Mouse (Mus musculus) megakaryocyte, adult 5-6 weeks (primary cell): ENCODE measurements around the gene AC170998.1. TPM values are rescaled to one million over a fixed set of nuclear protein-coding genes. Genes with fewer than 3 reads are reported as not detected.
"Not testable (repeated sequence)": the region's sequence is repeated elsewhere in the genome, so short reads cannot be mapped to it uniquely, and the experiment has no call there.

Experiments used
- ATAC-seq: 2 replicates; pipeline ENCODE4 v1.8.0; 2016; ENCODE audit warnings: mild to moderate bottlenecking, inconsistent platforms; ENCODE audit not compliant: poor library complexity, severe bottlenecking
- total RNA-seq, 2 experiments: library from RNA; stranded (forward) in 1 of 2; stranded (reverse) in 1 of 2; fragments of 153-499, 151-499 nt in 1 of 2; fragments of 221-1000, 200-1000 nt in 1 of 2; gene quantifications; 2 replicates each; pipeline versions ENCODE4 v1.2.3 to v1.2.4; 2015 to 2017

AC170998.1 gene
- total RNA-seq, 2 experiments from 2014 or later: 3.7 to 8.8 TPM

DNA sequence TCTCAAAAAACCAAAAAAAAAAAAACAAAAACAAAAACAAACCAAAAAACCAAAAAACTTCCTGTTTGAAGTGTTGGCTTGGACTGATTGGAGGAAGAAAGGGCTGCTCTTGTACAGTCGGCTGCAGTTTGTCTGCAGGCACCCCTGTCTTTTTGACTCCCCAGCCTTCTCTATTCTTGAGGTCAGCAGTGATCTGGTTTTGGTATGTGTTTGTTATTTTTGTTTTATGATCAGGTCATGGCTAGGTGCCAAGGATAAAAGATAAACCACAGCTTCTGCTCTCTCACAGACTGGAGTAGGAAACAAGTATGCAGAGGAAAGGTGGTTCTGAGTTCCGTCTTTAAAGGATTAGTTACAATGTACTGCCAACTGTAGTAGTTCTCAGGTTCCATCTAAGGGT is 23.2 kb upstream of the AC170998.1 start:
- ATAC-seq: no peak

DNA sequence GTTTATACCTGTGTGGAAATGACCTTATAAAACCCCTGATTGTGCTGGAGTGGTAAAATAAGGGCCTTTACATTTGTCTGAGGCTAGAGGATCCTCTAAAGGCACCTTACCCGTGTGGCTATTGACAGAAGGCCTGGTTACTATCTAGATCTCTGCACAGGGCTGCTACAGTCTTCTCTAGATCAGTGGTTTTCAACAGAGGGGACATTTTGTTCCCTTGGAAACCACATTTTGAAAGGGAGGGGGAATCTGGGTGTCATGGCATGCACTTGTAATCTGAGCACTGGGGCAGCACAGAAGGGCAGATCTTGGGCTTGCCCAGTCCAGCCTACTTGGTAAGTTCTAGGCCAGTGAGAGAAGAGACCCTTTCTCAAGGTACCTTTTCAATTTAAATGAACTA is 19.2 kb upstream of the AC170998.1 start:
- ATAC-seq: no peak

DNA sequence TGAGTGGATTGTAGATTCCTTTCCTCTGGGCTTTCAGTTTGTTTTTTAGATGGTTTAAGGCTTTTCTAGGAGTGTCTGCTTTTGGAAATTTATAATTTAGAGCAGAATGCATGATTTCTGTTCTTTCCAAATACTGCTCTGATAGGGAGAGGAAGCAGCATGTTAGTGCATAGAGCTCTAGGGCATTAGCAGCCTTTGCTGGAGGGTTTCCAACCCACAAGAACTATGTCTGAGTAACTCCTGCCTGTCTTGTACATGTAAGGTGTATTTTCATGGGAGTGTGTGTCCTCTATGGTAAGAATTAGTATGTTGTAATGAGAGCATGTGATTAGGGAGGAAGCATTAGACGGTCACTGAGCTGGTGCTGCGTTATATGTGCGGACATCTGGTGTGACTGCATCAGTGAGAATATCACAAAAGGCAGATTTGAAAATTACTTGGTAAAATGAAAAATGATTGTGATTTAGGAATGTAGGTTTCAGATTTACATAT is 18.7 kb upstream of the AC170998.1 start:
- ATAC-seq: peak; percentile 34; the same call in 1 of the 2 replicates

DNA sequence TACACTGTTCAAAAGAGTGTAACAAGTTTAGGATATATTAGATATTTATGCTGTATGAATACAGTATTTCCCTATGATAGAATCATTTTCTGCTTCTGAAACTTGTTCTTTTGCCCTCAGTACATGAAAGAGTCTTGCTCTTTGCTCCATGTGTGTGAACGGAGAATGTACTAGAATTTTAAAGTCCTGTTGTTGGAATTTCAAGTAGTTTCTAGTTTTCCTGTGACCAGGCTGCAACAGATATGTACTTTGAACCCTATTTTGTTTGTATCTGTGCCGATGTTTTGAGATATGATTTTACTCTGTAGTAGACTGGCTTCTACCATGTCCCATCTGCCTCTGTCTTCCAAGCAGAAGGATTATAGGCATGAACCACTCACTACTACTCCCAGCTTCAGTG is 18.1 kb upstream of the AC170998.1 start:
- ATAC-seq: no peak

DNA sequence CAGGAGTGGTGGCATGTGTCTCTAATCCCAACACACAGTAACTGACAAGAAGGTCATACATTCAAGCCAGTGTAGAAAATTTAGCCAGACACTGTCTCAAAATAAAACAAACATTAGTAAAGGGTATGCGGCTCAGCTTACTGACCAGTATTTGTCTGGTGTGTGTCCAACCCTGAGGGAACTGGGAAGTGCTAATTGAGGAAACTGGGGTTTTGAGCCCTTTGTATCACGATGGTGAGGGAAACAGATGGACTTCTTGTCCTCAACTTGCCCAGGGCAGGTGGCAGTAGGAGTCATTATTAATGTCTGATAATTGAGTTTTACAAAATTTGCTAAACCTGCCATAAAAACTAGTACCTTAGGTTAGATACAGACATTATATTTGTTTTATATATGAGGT is 16.9 kb upstream of the AC170998.1 start:
- ATAC-seq: peak; percentile 45; the same call in 1 of the 2 replicates

DNA sequence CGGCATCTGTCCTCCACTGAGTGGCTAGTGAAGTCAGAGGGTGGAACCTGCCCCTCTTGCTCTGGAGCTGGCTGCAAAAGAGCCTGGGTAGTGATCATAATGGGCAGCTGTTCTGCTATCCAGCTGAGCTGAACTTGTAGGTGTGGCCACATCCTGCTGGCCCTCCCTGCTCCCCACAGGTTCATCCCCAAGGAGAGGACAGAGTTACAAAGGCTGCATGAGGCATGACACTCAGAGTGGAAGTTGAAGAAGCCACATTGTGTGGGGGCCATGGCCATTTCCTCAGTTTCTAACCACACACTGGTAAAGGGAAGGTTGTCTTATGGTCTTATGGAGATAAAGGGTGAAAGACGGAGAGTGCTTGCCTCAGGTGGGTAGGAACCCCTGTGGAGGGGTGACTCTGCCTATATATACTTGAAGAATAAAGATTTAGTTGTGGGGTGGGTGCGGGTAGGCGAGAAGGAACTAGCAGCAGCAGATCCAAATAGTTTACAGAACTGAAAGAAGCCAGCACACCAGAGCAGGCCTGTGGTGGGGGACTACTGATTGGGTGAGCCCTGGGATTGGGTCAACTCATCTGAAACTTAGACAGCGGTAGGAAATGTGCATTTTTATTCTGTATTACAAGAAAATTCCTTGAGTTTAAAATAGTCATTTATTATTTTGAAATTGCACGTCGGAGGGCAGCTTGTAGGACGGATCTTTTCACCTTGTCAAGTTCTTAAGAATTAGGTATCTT is 16.2 kb upstream of the AC170998.1 start:
- ATAC-seq: peak; percentile 77

DNA sequence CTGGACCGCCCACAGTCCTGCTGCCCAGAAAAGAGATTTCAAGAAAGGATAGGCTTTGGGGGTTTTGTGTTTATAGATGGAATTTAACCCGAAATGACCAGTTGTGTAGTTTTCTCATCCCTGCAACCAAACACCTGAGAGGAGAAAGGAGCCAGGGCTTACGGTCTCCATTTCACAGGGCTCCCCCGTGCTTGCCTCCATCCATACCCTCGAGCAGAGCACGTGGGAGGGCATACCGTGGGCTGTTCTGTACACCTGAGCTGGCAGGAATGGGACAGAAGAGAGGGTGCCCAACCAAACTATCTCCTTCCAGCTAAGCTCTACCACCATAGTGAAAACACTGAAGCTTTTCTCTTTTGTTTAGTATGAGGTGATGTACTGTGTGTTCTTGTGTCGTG is 15.6 kb upstream of the AC170998.1 start:
- ATAC-seq: no peak

DNA sequence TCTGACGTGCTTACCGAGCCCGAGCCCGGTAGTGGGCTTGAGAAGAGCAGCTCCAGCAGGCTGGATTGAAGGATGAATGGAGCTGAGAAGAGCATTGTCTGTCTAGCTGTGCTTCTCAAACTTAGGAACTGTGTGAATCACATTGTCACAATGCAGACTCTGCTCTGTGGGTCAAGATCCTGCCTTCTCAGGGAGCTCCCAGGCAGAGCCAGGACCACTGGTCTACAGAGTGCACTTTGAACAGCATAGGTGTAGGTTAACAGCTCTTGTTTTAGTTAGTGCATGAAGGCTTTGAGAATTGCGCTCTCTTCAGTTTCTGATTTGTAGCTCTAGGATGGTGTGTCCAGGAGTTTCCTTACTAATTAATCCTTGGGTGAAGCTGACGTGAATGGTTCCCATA is 14.6 kb upstream of the AC170998.1 start:
- ATAC-seq: no peak

DNA sequence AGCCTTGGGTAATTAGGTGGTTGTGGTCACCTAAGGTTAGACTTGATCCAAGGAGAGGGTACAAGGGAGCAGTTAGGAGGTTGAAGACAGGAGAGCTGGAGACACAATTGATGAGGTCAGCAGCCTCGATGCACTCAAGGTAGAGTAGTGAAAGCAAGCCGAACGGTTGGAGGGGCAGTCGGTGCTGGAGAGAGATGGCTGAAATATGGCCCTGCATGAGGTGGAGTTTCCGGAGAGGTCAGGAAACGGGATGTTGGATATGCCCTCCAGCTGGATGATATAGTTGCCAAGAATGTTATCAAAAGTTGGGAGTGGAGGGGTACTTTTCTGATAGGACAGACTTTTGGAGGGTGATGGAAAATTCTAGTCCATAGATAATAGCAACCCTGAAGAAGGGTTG is 13.6 kb upstream of the AC170998.1 start:
- no peak for ATAC-seq

DNA sequence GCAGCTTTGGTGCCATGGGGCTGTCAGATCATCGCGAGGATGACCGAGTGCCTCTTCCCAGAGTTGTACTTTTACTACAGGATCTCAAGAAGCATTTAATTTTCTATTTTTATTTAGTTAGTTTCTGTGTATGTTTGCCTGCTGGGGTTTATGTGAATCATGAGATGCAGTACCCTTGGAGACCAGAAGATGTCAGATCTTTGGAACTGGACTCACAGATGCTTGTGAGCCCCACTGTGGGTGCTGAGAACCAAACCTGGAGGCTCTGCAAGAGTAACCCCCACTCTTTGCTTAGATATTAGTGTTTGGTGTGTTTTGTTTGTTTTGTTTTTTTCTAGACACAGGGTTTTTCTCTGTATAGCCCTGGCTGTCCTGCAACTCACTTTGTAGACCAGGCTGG is 11.9 kb upstream of the AC170998.1 start:
- ATAC-seq: no peak

DNA sequence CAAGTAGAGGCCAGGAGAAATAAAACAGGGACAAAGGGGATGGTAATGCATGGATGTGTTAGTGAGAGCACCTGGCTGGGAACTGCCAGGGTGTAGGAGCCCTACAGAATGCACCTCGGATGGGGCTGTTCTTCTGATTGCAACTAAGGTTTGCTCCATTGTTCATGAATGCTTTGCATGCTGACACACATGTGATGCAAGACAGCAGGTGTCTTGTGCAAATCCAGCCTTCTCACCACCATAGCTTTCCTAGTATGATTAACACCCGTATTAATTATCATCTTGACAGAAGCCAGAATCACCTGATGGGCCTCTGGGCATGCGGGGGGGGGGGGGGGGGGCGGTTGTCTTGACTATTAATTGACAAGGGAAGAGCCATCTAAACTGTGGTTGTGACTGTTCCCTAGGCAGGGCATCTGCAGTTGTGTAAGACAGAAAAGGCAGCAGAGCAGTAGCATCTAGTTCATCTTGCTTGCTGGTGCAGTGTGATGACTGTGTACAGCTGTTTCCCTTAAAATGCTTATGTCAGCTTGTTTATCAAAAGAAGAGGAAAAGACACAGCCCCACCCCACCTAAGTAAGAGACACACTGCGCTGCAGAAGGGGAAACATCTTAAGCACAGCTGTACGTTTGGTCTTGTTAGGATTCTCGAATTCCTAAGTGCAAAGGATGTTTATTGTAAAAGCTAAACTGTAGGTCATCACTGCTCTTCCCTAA is 9.9 kb upstream of the AC170998.1 start:
- ATAC-seq: peak; percentile 66

DNA sequence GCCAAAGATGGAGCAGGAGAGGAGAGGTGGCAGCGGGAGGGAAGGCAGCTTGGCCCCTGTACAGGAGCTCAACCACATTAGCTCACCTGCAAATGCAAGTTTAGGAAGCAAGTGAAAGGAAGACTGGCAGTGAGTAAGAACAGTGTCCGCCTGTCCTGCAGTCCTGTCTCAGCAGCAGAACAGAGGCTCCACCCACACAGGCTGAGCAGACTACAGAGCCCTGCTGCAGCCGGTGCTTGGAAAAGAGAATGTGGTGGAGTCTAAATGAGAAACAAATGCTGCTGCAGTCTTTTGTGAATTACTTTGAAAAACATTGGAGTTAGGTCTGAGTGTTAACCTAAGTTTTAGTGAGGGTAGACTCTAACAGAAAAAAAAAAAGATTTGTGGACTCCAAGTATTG is 8.3 kb upstream of the AC170998.1 start:
- ATAC-seq: no peak

DNA sequence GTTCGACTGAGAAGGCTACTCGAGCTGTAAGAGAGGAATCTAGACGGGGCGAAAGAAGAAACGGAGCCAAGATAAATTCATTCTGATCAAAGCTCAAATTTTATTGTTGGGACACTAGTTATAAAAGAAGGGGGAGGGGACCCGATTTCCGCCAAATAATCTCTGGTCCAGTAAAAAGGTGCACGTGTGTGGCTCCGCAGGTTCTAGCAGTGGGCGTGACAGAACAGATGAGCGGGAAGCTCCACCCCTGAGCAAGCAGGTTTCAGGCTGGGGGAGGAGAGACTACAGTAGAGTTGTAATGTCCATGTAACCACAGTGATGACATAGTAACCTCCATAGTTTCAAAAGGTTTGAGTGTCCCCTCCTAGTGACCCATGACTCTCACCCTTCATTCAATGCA is 1.6 kb downstream of the AC170998.1 start:
- not testable (repeated sequence) for ATAC-seq

DNA sequence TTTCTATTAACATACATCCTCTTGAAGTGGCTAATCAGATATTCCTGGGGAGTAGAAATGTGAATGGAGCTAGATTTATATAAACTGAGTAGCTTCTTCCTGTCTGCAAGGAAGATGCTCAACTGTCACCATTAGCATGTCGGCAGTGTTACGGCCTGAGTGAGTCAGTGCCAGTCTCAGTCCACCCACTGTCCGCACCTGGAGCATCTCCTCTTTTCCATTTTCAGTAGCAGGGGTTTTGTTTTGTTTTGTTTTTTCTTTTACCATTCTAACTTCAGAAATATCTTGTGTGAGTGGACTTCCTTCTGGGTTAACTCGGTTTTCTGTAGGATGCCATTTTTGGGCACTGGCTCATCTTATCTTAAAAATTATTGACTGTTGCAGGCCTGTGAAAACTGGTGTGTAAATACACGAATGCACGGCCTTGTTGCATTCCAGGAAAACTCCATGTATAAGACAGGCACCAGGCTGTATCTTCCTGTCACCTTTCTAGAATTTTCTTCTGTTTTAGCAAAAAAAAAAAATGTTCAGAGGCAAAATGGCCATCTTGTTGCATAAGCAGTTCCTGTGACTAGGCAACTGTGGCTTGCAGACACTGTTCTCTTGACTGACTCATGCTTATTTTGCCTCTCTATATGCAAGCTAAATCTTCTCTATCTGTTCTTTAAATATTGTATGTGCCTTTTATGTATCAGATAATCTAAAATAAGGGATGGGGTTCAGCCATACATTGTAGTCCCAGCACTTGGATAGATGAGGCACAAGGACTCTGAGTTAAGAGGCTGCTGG is 9.6 kb downstream of the AC170998.1 start:
- peak; percentile 60 for ATAC-seq

DNA sequence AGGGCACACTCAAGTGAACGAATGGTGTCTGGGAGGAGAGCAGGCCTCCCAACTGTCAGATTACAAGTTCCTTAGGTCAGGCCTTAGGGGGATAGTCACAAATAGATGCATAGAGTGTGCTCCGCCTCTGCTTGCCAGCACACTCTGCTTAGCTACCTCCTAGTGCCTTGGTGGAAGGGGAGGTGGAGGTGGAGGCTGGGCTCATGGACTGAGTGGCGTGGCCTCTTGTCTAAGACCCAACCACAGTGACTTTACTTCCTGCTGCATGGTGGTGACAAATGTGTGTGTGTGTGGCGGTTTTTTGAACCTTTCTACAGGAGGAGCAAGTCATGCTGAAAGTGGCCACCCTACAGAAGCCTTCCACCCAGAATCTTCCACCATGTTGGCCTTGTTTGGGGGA is 10.6 kb downstream of the AC170998.1 start:
- ATAC-seq: peak; percentile 95

DNA sequence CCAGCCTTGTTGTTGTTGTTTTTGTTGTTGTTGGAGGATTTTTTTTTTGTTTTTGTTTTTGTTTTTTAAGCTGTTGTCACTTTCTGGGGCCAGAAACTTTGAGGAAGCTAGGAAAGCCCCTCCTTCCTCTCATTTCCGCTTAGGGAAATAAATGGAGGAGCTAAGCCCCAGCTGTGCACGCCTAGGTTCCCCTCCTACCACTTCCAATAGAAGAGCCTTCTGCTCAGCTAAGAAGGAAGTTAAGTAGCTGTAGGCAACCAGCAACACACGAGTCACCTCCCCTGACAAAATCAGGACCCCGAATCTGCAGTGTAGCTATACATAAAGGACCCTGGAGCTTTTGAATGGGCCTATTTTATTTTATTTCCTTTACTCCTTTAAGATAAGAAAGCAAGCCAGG is 12.1 kb downstream of the AC170998.1 start:
- ATAC-seq: peak; percentile 49

DNA sequence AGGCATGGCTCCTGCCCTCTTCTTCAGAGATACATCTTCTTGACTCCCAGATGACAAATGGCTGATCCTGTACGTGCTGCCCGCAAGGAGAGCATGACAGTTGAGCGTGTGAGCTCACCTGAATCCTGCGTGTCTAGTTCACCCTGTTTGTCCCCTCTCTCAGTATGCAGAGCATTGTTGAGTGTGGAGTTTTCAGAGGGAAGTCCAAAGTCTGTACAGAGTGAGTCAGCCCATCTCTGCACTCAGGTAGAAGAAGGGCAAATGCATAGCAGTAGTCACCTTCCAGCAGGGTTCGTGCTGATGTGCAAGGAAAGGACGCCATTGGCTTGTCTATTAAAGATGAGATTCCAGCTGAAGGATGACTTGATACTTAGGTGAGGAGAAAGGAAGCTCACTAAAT is 13.4 kb downstream of the AC170998.1 start:
- no peak for ATAC-seq

DNA sequence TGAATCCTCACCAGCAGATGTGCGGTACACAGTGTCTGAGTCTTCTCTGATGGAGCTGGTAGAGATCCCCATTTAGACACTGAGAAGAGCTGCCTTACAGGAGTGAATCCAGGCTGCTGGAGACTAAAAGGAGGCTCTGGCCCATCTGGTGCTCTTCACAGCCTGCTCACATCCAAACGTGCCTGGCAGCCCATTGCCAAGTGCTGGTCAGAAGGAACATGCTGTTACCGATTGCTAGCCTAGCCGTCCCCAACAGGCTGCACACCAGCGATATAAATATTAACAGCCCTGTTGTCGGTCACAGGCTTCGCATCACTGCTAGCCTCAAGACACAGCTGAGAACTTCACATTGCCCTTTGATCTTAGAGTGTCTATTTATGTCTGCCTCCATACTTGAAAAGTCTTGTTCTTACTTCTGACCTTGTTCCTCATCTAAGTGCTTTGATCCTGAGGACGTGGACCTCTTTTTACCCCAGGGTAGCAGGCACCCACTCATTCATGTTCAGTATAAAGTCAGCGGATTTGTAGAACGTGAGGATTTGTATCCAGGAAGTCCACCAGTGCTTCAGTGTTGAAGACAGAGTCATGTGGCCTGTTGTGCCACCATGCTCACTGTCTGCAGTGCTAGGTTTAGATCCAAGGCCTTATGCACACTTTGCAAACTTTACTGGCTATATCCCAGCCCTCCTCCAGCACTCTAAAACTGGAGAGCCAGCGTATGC is 17.4 kb downstream of the AC170998.1 start:
- no peak for ATAC-seq

DNA sequence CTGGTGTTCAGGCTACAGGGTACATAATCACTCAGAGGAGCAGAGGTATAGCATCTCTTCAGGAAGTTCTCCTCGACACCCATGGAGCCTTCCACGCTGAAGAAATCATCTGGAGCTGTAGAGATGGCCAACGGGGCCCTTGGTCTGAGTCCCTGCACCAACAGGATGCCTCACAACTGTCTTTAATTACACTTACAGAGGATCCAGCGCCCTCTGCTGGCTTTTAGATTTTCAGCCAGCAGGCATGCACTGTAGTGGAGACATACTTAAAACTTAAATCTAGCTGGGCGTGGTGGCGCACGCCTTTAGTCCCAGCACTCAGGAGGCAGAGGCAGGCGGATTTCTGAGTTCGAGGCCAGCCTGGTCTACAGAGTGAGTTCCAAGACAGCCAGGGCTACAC is 18.0 kb downstream of the AC170998.1 start:
- no peak for ATAC-seq

DNA sequence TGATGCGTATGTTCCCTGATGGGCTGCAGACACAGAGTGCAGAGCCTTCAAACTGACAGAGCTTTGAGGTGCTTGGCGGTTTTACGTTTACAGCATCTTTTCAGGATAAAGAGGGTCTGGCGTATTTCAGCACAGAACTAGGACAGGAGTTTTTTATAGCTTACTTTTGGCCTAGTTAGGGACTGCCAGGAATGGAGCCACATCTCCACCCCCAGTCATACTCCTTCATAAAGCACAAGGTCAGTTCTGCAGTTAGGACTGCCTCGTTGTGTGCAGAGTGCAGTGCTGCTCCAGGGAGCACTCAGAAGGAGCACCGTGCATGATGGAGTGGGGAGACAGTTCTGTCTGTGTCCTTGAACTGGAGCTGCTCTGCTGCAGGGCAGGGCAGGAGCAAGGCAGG is 19.9 kb downstream of the AC170998.1 start:
- ATAC-seq: no peak

DNA sequence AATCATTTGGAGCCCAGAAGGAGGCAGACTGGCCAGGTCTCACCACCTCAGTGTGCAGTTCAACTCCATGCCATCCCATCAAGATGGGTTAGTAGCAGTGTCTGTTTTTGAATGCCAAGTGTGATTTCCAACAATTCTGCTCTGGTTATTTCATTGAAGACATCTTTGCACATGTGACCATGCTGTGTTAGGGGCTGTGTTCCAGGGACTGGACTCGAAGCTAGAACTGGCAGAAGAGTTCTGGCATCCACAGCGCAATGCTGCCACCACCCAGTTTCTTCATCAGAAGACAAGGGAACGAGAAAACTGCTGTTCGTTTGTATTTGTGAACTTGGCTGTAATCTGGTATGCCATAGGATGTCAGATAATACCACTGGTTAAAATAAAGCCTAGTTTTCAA is 22.1 kb downstream of the AC170998.1 start:
- no peak for ATAC-seq
